Mouse (Mus musculus) layer of hippocampus, postnatal 25 days (tissue): Measurements from ENCODE around the gene Gm4302. TPM values are rescaled to one million over a fixed set of nuclear protein-coding genes. Genes with fewer than 3 reads are reported as not detected.
"Not testable (repeated sequence)": the region's sequence is repeated elsewhere in the genome, so short reads cannot be mapped to it uniquely, and the experiment has no call there.

Experiments
- DNase-seq, 2 experiments: peaks; one replicate each; pipeline ENCODE4 v3.0.0; 2022; ENCODE audit warnings: mixed read lengths in 2 of 2, low spot score in 1 of 2; ENCODE audit errors: extremely low spot score in 1 of 2
- total RNA-seq, 2 experiments: library from RNA; stranded (reverse); gene quantifications; 2 replicates each; pipeline ENCODE4 v1.2.3; 2021

The Gm4302 gene
- total RNA-seq = not detected

- not testable (repeated sequence) for DNase-seq
Measured at GRCm38 (mm10) chr10:100340536-100340935, at the start of gene Gm4302. TSS of gene Gm4302 (plus strand) at chr10:100340836.

- DNase-seq = no peak
Measured at GRCm38 (mm10) chr10:100296105-100296504, 44.5 kb upstream of the Gm4302 start.

GRCm38 (mm10) chr10:100300106-100300505 is 40.5 kb upstream of the Gm4302 start:
- DNase-seq = not testable (repeated sequence)

- not testable (repeated sequence) for DNase-seq
Measured at GRCm38 (mm10) chr10:100335376-100335775, 5.3 kb upstream of the Gm4302 start, which contains the start of gene Gm4301. TSS of gene Gm4301 (plus strand) at chr10:100335676.

GRCm38 (mm10) chr10:100345672-100346071 is 5.0 kb downstream of the Gm4302 start, which contains the start of gene Gm4303:
TSS of gene Gm4303 (plus strand) at chr10:100345972.
- not testable (repeated sequence) for DNase-seq

- not testable (repeated sequence) for DNase-seq
Measured at GRCm38 (mm10) chr10:100350793-100351192, 10.2 kb downstream of the Gm4302 start, which contains the start of gene Gm4305. TSS of gene Gm4305 (plus strand) at chr10:100351093.

- DNase-seq = peak; percentile 3 to 15
Measured at GRCm38 (mm10) chr10:100356841-100357240, 16.2 kb downstream of the Gm4302 start.

- DNase-seq = not testable (repeated sequence)
Measured at GRCm38 (mm10) chr10:100361038-100361437, 20.4 kb downstream of the Gm4302 start, which contains the start of gene Gm4307. TSS of gene Gm4307 (plus strand) at chr10:100361338.

- DNase-seq = not testable (repeated sequence)
Measured at GRCm38 (mm10) chr10:100382460-100382859, 41.8 kb downstream of the Gm4302 start, which contains the start of gene Gm4312. TSS of gene Gm4312 (minus strand) at chr10:100382560.

Other genes with a start within 250 kb of the Gm4302 start
- gene Gm4301, start 5.2 kb upstream of the Gm4302 start, total RNA-seq = not detected
- not detected for gene Gm4303, start 5.1 kb downstream of the Gm4302 start, total RNA-seq
- not detected for gene Gm4305, start 10.3 kb downstream of the Gm4302 start, total RNA-seq
- gene Gm4307, start 20.5 kb downstream of the Gm4302 start, total RNA-seq = not detected
- not detected for gene Gm4312, start 41.7 kb downstream of the Gm4302 start, total RNA-seq
- gene Tmtc3, start 146.5 kb downstream of the Gm4302 start, total RNA-seq = 10 to 100 TPM; 12.1 to 14.4 TPM
- 10 to 100 TPM; 11.4 to 13.1 TPM for gene Cep290, start 146.7 kb downstream of the Gm4302 start, total RNA-seq
- gene 4930430F08Rik, start 249.6 kb downstream of the Gm4302 start, total RNA-seq = 10 to 100 TPM; 18.0 to 29.4 TPM
- not detected for gene 1700017N19Rik, start 249.6 kb downstream of the Gm4302 start, total RNA-seq